Mouse (Mus musculus) thymus, postnatal 10 days (tissue): ENCODE data around the gene Cdh8.

Source experiments
- DNase-seq, 2 experiments: peaks; one replicate each; pipeline ENCODE4 v3.0.0; 2021; ENCODE audit warnings: low spot score in 2 of 2

Cdh8 gene

DNA sequence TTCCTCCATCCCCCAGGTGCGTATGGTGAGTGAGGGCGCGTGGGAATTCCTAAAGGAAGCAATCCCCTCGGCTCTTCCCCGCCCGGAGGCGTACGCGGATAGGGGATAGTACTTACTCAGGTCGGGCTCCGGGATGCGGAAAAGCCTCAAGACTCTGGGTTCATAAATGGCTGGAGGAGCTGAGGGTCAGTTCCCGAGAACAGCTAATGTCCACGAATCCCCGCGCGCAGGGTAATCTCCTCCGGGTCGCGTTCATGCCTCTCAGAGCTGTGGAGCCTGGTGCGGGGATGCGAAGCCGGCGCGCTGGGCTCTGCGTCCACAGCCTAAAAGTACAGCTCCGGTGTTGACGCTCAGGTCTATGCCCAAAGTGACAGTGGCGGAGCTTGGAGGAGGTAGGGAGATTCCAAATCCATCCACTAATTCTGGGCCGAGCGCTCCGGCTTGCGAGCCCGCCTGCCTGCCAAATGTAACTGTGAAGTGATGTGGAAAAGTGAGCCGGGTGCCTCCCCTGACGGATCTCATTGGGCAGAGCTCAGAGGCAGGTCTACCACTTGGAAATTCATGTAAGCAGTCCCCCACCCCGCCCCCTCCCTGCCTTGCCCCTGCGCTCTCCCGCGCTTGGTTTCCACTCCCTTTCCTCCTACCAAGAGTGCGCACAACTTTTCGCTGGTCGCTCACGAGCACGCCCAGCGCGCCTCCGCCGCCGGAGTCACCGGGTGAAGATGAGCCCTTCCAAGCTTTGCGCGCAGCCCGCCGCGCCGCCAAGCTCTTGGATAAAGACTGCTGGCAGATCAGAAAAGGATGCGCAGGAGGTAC, at the start of gene Cdh8:
Gene Cdh8, minus strand, starts transcription at position 506 of the 816 bp plus-strand sequence.
- no peak for DNase-seq

DNA sequence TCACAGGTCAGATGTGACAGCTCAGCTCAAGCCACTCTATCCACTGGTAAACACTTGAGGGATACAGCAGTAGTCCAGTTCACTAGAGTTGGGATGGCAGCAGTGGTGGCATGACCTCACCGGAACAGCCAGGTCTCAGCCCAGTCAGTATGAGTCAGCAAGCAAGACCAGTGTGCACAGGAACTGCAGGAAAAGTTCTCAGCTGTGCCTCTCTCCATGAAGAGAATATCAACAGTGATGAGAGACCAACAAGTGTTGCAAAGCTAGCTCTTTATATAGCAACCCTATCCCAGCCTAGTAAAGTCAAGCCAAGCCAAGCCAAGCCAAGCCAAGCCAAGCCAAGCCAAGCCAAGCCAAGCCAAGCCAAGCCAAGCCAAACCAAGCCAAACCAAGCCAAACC, 30.2 kb upstream of the Cdh8 start:
- DNase-seq = no peak

DNA sequence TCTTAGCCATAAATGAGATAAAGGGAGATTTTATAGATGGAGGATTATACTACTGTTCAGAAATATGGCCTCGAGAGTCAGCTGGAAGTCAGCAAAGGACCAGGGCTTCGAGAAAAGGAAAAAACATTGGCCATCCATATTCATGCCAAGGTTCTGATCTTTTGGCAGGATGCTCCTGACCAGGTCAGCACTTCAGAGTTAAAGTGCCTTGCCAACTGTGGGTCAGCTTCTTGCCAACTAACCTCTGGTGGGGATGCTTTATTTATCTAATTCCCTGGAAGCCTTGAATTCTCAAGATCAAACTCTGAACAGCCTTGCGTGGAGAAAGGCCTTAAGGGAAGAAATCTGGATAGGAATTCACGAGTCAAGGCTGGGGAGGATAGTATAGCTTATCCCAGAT, 9.6 kb upstream of the Cdh8 start:
- no peak for DNase-seq

DNA sequence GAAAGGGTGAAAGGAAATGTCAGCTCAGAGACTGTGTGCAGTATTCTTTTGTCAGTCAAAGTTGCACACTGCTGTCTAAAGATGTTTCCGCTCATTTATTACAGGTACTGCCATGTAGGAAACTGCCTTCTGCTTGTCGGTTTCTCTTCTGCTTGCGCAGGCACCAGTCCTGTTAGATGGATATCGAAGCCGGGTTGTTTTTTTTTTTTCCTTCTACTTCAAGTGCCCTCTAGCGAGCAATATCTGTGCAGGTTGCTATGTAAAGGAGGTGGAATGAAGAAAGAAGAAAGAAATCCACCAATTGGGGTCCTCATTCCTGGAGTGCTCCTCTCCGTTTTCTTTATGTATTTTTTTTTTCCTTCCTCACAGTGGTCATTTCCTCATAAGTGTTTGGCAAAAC, 5.2 kb upstream of the Cdh8 start:
- no peak for DNase-seq

DNA sequence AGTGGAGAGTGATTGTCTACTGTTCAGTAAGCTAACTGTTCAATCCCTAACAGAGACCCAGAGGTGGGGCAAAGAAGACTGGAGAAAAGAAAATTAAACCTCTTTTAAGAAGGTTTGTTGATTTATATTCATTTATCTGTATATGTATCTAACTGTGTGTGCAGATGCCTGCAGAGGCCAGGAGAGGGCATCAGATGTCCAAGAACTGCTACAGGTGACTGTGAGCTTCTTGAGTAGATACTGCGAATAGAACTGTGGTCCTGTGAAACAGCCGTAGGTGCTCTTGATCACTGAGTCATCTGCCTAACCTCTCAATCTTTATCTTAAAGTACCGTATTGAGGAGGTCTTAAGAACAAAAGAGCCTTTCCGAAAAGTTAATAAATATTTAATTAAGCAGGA, 3.5 kb upstream of the Cdh8 start:
- no peak for DNase-seq

DNA sequence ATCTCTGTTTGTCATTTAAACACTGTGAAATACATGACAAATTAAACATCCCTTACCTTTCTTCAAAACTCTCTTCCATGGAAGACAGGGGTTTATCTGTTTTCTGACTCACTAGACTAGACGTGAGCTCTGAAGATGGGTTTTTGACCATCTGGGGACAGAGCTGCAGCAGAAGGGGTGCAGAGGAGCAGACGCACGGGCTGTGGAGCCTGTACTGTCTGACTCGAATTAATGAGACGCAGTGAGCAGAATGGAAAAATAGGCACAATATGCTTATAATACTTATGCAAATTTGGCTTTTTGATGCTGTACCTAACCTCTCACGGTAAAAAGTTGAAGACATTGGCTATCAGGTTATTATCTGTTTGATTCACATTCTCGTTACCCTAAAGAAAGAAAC, 1.2 kb upstream of the Cdh8 start:
- no peak for DNase-seq

DNA sequence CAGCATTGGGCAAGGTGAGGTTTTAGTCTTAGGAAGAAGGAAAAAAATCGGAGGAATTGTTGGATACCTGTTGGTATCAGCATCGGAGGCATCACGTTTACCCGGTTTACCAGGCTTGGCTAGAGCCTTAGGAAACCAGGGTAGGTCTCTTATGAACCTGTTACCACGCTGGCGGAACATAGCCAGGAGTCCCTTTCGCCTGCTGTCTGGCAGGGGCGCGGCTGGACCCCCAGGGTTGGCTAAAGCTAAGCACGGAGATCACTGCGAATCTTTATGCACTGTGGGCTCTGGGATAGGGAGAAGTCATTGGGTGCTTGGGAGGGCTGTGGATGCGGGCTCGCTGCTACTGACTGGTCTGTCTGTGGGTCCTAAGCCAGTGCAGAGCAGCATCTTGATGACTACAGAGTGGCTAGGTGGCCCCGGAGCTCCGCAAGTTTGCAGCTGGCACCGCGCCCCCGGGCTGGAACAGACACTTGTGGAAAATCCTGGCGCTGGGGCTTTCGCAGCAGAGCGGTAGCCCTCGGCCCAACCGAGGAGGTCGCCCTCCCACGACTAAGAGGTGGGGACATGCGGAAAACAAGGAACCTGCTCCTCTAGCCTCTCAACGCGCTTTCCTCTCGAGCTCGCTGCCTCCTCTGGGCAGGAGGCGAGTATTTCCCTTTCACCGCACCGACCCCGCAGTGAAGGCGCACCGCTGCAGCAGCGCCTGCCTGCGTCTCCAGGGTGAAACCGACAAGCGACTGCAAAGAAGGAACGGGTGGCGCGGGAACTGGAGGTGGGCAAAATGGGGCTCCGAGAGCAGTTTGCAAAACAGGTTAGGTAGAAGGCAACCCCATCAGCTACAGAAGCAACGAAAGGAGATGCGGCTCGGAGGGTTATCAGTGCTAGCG, 950 bp downstream of the Cdh8 start:
- DNase-seq = no peak

DNA sequence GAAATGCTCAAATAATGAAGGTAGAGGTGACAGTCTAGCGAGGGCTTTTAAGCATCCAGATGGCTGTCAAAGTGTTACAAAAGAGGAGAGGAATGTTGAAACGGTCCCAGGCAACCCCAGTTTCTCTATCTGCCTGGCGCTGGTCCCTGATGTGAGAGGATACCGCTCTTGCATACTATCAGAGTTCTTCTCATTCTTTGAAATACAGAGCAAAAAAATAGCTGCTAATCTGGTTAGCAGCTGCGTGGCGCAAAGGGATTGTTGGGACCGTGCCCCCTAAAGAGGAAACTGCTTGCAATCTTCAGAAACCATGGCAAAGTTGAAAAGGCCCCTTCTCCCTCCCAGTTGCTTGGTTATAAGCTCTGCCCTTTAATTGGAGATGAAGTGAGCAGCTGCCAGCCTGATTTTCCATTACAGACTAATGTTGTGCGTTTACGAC, 1.8 kb downstream of the Cdh8 start:
- no peak for DNase-seq

DNA sequence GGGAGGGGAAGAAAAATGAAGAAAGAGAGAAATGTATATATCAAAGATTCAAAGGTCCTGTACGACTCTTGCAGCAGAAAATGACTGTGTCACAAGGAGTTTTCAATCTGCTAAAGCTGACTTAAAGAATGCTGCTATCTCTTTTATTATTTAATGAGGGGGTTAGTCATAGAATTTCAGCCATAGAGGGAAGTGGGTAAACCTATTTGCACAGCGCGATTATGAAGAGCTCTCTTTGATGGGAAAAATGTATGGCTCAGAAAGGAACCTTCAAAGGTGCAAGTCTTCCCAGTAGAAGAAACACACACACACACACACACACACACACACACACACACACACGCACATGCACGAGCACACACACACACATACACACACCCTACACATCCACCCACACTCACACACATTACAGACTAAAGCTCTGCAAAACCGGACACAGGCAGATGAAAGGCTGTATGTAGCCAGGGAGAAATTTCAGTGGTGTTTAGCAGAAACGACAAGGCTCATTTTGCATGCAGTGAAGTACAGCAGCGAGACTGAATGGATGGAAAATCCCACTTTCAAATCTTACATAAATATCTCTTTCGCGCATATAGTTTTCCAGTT, 2.3 kb downstream of the Cdh8 start:
- no peak for DNase-seq

DNA sequence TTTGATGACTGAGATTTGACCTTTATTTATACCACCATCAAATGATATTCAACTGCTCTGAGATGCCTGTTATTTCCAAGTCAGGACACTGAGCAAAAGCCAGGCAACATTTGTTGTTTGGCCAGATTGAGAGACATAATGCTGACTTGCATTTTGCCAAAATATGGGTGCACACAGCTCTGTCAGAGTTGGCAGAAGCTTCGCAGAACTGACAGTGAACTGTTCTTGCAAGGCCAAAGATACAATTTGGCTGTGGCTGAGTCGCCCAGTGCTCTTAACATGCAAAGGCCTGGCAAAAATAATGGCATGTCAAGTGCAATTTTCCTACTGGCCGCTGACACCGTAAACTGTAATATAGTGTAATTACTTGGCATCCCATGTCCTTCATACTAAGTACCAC, 22.4 kb downstream of the Cdh8 start:
- no peak for DNase-seq

DNA sequence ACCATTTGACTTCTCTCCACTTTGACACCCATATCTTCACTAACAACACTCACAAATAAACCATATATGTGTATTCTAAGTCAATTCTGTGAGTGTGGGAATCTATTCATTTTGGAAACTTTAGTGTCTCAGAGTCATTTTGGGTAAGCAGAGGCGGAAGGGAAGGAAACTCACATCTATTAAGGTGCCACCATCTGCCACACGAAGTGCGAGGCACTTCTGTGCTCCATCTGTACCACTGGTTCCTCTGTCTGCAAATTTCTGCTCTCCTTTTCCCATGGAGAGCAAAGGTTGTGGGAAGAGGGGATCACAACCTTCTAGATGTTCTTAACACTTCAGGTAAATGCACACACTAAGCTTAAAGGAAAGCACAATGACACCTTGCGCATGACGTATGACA, 46.2 kb downstream of the Cdh8 start:
- no peak for DNase-seq

DNA sequence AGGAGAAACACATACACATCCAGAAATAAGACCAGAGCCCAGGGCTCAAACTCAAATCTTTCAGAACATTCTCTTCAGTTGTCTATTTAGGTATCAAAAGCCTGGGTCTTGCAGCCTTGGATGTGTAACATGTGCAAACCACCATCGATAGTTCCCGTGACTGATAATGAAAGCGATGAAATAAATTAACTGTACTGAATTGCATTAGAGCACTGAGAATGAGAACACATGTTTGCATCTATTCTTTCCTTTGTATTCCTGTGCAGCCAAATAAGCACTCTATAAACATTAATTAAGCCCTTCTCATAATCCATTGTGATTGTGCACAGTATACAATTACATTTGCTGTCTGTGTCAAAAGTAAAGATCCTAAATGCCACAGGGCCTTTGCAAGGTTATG, 47.1 kb downstream of the Cdh8 start:
- no peak for DNase-seq

DNA sequence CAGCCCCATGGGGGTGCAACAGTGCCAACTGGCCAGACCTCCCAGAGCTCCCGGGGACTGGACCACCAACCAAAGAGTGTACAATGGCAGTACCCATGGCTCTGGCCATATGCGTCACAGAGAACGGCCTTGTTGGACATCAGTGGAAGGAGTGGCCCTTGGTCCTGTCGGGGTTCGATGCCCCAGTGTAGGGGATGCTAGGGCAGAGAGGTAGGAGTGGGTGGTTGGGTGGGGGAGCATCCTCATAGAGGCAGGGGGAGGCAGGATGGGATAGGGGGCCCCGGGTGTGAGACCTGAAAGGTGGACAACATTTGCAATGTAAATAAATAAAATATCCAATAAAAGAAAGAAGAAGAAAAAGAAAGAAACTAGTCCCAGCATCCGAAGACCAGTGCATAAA, 47.8 kb downstream of the Cdh8 start:
- DNase-seq = no peak

DNA sequence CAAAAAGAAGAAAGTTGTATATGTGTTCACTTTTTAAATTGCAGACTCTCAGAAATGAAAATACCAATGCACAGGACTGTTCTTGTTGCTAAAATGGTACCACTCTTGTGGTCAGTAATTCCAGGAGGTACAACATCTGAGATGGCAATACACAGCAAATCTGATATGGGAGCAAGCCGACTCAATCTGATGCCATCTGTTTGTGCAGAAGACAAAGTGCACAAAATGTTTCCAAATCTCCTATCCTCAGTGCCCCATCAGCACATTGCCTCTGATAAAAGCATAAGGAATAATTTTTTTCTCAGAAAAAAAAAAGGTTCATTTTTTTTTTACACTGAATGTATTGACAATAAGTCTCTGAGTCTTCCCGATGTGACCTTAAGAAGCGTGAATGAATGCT, 62.3 kb downstream of the Cdh8 start:
- no peak for DNase-seq

DNA sequence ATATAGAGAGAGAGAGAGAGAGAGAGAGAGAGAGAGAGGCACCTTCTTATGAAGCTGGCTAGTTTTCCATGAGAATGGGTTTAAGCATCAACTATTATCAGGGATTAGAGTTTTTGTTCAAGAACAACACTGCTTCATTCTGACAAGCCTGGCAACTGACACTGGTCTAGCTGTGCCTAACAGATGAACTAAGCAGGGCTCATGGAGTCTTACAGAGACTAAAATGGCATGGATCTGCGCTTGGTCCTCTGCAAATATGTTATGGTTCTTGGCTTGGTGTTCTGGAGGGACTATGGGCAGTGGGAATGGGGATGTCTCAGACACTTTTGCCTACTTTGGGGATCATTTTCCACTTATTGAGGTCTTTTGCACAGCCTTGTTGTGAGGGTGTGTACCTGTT, 63.0 kb downstream of the Cdh8 start:
- DNase-seq = no peak

DNA sequence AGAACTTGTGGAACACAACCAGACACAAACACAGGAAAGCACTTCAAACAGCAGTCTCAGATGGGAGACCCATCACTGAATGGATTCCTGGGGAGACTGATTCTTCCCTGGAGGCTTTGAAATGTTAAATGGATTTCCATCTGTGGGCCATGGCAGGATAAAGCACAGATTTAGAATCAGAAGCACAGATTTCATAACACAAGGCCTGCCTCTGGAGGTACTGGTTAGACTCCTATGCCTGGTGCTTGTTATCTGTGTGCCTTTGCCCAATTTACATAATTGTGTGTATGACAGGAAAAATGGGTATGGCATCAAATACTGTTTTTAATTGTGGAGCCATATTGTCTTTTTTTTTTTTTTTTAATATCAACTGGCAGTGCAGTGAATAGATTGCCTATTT, 66.8 kb downstream of the Cdh8 start:
- no peak for DNase-seq

DNA sequence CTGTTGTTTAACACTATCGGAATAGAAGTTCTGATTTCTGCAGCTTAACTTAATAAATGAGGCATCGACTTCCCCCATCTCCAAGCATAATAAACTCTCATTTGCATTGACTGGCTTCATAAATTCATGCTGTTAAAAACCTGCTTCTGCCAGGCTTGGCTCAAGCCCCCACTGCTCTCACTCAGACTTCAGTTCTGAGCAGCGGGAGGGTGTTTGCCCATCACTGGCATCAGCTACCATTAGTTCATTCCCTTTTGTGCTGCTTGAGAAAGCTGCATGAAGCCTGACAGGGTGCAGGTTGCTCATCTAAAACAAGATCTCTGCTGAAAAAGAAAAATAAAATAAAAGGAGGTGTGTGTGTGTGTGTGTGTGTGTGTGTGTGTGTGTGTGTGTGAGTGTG, 67.7 kb downstream of the Cdh8 start:
- DNase-seq = no peak

DNA sequence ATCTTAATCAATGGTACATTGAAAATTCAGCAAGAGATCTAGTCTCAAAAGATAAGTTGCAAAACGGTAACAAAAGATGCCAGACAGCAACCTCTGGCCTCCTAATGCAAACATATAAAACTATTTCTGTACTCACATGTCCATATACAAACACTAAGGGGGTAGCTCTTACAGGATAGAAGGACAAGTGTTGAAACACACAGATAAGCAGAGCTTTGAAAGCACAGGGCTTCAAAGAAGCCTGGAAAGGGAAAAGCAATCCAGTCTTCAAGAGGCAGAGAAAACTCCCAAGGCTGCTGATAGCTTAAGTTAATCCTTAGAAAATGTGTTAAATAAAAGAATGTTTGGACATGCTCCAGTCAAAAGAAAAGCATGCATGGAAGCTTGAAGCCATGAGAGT, 77.0 kb downstream of the Cdh8 start:
- DNase-seq = no peak

DNA sequence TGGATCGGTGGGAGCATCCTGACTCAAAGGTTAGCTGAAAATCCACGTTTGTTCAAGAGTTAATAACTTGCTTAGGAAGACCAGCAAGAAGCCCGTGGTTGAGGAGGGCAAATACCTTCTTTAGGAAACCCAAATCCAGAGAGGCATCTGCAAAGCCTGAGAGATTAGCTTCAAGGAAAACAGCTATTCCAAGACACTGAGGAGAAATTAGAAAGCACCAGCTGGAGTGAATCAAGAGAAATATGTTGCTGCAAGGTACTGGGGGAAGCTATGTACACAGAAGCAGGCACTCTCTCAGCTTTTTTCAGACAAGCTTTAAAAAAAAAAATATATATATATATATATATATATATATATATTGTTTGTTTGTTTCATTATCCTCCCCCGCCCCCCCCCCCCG, 88.7 kb downstream of the Cdh8 start:
- DNase-seq = no peak

DNA sequence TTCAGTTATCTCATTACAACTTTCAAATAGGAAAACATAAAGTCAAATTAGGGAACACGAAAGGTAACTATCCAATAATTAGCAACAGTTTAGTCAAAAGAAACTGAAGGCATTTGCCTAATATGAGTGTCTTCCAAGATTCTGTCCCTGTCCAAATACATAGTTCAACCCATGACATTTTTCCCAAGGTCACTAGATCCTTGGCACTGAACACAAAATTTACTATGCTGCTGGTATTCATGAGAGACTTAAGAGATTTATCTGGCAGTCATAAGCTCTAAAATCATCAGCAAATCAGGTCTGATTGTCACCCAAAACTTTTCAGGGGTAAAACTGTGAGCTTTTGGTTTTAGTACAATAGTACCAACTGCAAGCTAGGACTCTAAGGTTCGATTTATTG, 101.7 kb downstream of the Cdh8 start:
- DNase-seq = no peak

DNA sequence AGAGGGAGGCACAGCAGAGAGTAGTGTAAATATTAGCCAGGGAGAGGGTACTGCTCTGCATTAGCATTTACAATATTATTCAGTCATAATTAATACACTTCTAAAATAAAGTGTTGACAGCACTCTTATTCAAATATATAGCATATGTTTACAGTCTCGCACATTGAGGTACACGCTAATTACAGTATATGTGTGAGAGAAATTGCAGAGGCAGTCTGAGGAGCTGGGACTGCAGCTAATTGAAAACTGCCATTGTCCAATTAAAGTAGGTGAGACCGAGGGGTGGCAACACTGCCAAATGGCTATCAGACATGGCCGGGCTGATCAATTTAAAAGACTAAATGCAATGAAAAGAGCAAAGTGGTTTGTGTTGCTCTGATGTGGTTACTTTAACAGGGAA, 112.1 kb downstream of the Cdh8 start:
- no peak for DNase-seq

DNA sequence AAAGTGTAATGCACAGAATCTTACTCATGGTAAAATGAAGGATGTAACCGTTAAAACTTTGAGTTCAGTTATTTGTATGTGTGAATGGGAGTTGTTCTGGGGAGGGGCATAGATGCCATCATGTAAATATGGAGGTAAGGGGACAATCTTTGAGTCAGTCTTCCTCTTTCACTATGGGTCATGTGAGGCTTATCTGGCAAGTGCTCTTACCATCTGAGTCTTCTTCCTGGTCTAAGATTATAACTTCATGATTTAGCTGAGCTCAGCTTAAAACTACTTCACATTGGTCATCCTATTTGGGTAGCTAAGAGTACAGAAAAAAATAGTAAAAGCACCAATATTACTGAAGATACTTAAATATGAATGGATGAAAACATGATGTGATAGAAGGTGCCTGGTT, 126.1 kb downstream of the Cdh8 start:
- DNase-seq = no peak

DNA sequence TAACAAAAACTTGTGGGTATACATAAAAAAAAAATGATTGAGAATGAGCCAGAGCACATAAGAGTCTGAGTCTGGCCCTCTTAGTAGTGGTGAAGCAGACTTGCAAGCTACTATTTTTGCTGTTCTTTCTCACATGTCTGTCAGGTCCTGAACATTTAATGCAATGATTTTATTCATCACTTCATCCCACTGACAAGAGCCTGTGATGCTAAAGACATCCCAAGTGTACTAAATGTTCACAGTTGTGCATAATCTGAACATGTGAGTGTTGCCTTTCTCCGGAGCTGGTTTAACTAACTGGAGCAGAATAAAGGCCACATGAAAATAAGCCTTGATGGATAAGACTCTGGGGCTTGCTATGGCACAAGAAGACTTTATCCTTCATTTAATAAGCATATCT, 131.2 kb downstream of the Cdh8 start:
- DNase-seq = no peak
